Mouse (Mus musculus) adrenal gland, postnatal 4 days (tissue): Measurements from ENCODE around the gene Rnh1. TPM values are rescaled to one million over a fixed set of nuclear protein-coding genes. Genes with fewer than 3 reads are reported as not detected.

ENCODE experiments used
- DNase-seq, 2 experiments: peaks; one replicate each; pipeline ENCODE4 v3.0.0; 2021 to 2022; ENCODE audit warnings: low spot score in 2 of 2, mixed read lengths in 2 of 2
- total RNA-seq, 2 experiments: library from RNA; stranded (reverse); gene quantifications; 2 replicates each; pipeline ENCODE4 v1.2.3; 2021

The Rnh1 gene
- total RNA-seq, 2 experiments from 2014 or later: 179 to 186 TPM

DNA sequence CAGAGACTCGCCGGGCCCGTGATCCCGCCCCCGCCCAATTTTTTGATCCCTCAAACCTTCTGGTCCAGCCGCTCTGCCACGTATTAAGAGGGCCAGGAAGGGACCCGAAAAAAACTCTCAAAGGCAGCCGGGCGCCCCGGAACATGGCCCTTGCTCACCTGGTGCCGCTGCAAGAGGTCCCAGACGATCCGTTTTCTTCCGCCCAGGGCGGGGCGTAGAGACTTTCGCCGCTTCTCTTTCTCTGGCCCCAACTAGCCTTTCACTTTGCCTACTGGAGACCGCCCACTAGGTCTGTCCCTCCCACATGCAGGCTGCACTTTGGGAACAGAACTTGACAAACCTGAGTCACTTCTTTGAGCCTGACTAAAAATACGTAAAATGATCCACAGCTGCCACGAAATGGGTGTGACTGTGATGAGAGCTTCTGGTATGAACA is 4.1 kb downstream of the Rnh1 start:
- peak; percentile 30 to 42 for DNase-seq

DNA sequence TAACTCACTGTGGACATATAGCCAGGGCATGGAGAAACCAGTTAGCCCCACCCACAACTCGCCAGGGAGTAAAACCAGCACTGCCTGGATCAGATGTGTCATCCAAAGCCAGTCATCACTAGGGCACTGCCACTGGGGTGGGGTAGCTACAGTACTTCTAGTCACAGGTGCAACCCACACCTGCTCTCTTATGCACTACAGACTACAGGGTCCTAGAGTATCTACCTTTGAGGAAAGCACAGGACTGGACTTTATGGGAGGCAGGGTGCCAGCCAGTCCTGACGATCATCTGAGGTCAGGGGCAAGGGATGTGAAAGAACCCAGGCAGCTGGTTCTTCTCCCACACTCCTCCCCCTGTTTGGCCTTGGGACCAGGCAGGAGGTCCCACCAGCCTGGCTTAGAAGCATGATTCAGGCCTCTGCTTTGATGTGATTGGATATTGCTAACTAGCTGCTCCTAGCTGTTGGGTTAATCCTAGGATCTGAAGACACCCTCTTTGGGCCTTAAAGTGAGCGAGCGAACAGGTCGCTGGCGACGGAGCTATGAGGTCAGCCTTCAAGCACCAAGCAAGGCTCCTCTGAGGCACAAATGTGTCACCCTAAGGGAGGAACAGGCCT is 4.6 kb downstream of the Rnh1 start:
- peak in 1 of 2 experiments; percentile 45 for DNase-seq

- no peak for DNase-seq
Measured at GRCm38 (mm10) chr7:141164850-141165249, 7.8 kb downstream of the Rnh1 start.

- DNase-seq: no peak
Measured at GRCm38 (mm10) chr7:141164397-141164796, 8.3 kb downstream of the Rnh1 start.

GRCm38 (mm10) chr7:141155362-141155761 is 17.3 kb downstream of the Rnh1 start:
- no peak for DNase-seq

GRCm38 (mm10) chr7:141148639-141149038 is 24.0 kb downstream of the Rnh1 start:
- DNase-seq: no peak

GRCm38 (mm10) chr7:141147044-141147443 is 25.6 kb downstream of the Rnh1 start:
- DNase-seq: no peak

DNA sequence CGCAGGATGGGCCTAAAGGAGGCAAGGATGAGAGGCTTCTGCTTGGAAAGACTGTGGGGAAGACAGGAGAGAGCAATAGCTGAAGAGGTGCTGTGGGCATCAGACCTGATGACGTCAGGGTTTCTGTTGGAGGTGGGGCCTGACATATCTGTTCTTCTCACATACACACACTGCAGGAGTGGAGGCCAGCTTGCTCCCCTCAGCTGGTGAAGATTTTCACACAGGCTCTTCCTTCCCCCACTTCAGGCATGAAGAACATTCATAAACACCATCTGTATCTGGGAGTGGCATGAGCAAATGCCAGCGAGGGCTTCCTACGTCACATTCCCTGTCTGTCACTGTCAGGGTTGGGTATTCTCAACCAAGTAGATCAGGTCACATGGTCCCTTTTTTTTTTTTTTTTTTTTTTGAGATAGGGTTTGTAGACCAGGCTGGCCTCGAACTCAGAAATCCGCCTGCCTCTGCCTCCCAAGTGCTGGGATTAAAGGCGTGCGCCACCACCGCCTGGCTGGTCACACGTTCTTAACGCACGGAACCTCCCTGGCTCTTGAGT is 26.5 kb downstream of the Rnh1 start:
- no peak for DNase-seq

GRCm38 (mm10) chr7:141145403-141145802 is 27.3 kb downstream of the Rnh1 start:
- DNase-seq: no peak

GRCm38 (mm10) chr7:141144650-141145049 is 28.0 kb downstream of the Rnh1 start:
- no peak for DNase-seq

GRCm38 (mm10) chr7:141143861-141144260 is 28.8 kb downstream of the Rnh1 start:
- DNase-seq: no peak

- DNase-seq: peak in 1 of 2 experiments; percentile 40
Measured at GRCm38 (mm10) chr7:141143112-141143511, 29.5 kb downstream of the Rnh1 start.

DNA sequence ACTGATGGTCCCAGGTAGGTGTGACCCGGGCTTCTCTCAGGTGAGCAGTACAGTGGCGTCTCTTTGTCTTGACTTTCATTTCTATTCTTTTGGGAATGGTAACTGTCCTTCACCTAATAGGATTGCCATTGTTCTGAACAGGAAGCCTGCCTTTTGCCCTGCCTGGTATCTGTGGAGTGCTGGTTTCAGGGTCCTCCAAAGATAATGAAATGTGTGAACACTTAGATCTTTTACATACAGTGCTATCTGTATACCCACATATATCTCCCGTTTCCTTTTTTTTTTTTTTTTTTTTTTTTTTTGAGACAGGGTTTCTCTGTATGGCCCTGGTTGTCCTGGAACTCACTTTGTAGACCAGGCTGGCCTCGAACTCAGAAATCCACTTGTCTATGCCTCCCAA is 31.3 kb downstream of the Rnh1 start:
- no peak for DNase-seq

GRCm38 (mm10) chr7:141131904-141132755 is 40.5 kb downstream of the Rnh1 start:
- no peak for DNase-seq

DNA sequence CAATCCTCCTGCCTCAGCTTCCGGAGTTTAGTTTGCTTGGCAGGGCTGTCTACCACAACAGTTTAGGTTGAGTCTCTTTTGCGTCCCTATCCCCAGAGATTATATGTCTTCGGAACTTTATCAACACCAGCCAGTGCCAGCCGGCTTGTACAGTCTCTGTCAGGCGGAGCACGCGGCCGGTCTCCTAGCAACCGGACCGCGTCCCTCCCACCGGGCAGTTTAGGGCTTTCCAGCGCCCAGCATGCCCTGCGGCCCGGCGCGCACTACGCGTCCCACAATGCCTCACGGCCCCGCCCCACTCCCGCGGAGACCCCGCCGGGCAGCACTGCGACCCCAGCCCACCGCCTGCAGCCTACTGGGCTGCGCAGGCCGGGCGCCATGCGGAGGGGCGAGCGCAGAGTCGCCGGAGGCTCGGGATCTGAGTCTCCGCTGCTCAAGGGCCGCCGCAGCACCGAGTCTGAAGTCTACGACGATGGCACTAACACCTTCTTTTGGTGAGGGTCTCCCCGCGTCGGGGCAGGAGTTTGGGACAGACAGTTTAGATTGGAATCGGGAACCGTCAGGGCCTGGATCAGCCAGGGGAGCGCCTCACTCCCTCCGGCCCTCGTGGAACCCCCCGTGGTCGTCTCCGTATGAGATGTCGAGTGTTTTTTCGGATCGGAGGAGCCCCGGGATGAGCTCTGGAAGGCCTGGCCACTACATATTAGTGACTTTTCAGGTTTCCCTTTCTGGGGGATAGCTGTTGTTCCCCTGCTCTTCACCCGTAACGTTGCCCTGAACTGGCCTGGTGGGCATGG is 41.4 kb downstream of the Rnh1 start:
- DNase-seq: peak; percentile 63 to 79

DNA sequence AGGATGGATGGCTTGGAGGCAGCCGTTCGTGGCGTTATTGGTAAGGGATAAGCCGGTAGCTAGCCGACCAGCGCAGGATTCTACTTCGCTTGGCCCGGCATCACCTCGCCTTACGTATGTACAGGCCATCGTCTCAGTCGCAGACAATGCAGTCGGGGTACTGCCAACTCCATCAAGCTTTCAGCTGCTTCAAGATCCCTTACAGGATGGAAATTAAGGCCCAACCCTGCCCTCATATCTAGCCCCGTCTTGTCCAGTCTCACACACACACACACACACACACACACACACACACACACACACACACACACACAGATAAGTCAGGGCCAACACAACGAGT is 49.2 kb downstream of the Rnh1 start:
- DNase-seq: no peak

- peak; percentile 76 to 85 for DNase-seq
Measured at GRCm38 (mm10) chr7:141122689-141123516, 49.8 kb downstream of the Rnh1 start.

DNA sequence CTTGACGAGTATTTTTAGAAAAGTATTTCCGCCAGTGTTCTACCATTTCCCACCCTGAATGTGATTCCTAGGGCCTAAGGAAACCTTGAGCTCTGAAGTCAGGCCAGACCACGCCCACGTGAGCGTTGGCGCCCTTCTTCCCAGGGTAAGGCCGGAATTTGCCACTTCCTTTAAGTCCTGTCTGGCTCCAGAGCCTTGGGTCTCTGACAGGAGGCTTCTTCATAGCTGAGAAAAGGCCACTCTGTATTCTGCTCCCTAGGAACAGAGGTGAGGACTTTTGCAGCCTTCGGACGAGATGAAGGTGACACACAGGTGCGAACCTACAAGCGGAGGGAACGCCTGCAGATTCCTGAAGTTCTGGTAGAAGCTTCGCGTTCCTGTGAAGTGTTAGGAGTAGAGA is 50.4 kb downstream of the Rnh1 start, which contains the start of gene Ptdss2:
Ptdss2 (plus strand) TSS at position 138 of the 400 bp plus-strand sequence.
- DNase-seq: no peak

- no peak for DNase-seq
Measured at GRCm38 (mm10) chr7:141121051-141121531, 51.6 kb downstream of the Rnh1 start.

- no peak for DNase-seq
Measured at GRCm38 (mm10) chr7:141120605-141121004, 52.1 kb downstream of the Rnh1 start.
